Mouse (Mus musculus) fat pad, adult 2 months (tissue): ENCODE measurements around the gene Zfp558.
"Not testable (repeated sequence)": the region's sequence is repeated elsewhere in the genome, so short reads cannot be mapped to it uniquely, and the experiment has no call there.

Experiments used
- DNase-seq: peaks from one replicate; pipeline ENCODE4 v3.0.0-alpha.2; 2011; ENCODE audit warnings: low read depth, low spot score; ENCODE audit errors: extremely low read depth

Gene Zfp558

GRCm38 (mm10) chr9:18478168-18478567, at the start of gene Zfp558, which contains the start of gene Mbd3l1:
Gene Zfp558 (minus strand): TSS chr9:18478268.
Gene Mbd3l1 (plus strand): TSS chr9:18478359.
- DNase-seq = no peak

- no peak for DNase-seq
These were observed 30.0 kb upstream of the Zfp558 start for GRCm38 (mm10) chr9:18508098-18508497.

- DNase-seq = peak; percentile 13
These were observed 4.5 kb downstream of the Zfp558 start for GRCm38 (mm10) chr9:18473324-18474128.

- no peak for DNase-seq
These were observed 10.1 kb downstream of the Zfp558 start for GRCm38 (mm10) chr9:18468005-18468404.

GRCm38 (mm10) chr9:18467350-18467749, 10.7 kb downstream of the Zfp558 start:
- no peak for DNase-seq

- DNase-seq = no peak
These were observed 21.5 kb downstream of the Zfp558 start for GRCm38 (mm10) chr9:18456520-18456919.

- peak; percentile 69 for DNase-seq
These were observed 46.4 kb downstream of the Zfp558 start for GRCm38 (mm10) chr9:18431687-18432086.

- DNase-seq = no peak
These were observed 47.7 kb downstream of the Zfp558 start, which contains the start of gene Mbd3l2 for GRCm38 (mm10) chr9:18430354-18430753. Gene Mbd3l2 (plus strand): TSS chr9:18430654.

GRCm38 (mm10) chr9:18412371-18412770, 65.7 kb downstream of the Zfp558 start:
- not testable (repeated sequence) for DNase-seq
